Mouse (Mus musculus): Measurements from ENCODE around the gene Ltbr. TPM values are rescaled to one million over a fixed set of nuclear protein-coding genes. Genes with fewer than 3 reads are reported as not detected.

The Ltbr gene
- polyA plus RNA-seq, 1 experiment from 2014 or later: 13.5 TPM

Other genes with a start within 250 kb of the Ltbr start
- 0.55 and 0.65 TPM in 2 replicates for gene Lpar5, start 246.0 kb downstream of the Ltbr start, polyA plus RNA-seq (2015; fragmentation: Nextera tagmentation; extraction: Ambion mirVana)
- 123 and 126 TPM in 2 replicates for gene Chd4, start 217.9 kb downstream of the Ltbr start, polyA plus RNA-seq (2015; fragmentation: Nextera tagmentation; extraction: Ambion mirVana)
- 47.9 and 48.6 TPM in 2 replicates for gene Nop2, start 182.0 kb downstream of the Ltbr start, polyA plus RNA-seq (2015; fragmentation: Nextera tagmentation; extraction: Ambion mirVana)
- gene Iffo1, start 168.6 kb downstream of the Ltbr start, polyA plus RNA-seq (2015; fragmentation: Nextera tagmentation; extraction: Ambion mirVana): 17.2 and 19.7 TPM in 2 replicates
- 1,320 and 1,327 TPM in 2 replicates for gene Gapdh, start 147.4 kb downstream of the Ltbr start, polyA plus RNA-seq (2015; fragmentation: Nextera tagmentation; extraction: Ambion mirVana)
- 56.7 and 62.9 TPM in 2 replicates for gene Ncapd2, start 122.2 kb downstream of the Ltbr start, polyA plus RNA-seq (2015; fragmentation: Nextera tagmentation; extraction: Ambion mirVana)
- 158 and 164 TPM in 2 replicates for gene Mrpl51, start 122.1 kb downstream of the Ltbr start, polyA plus RNA-seq (2015; fragmentation: Nextera tagmentation; extraction: Ambion mirVana)
- 11.3 and 12.9 TPM in 2 replicates for gene Vamp1, start 98.3 kb downstream of the Ltbr start, polyA plus RNA-seq (2015; fragmentation: Nextera tagmentation; extraction: Ambion mirVana)
- gene Tapbpl, start 82.0 kb downstream of the Ltbr start, polyA plus RNA-seq (2015; fragmentation: Nextera tagmentation; extraction: Ambion mirVana): 4.3 and 5.0 TPM in 2 replicates
- 1.5 and 2.2 TPM in 2 replicates for gene Cd27, start 76.9 kb downstream of the Ltbr start, polyA plus RNA-seq (2015; fragmentation: Nextera tagmentation; extraction: Ambion mirVana)
- not detected in 2 replicates for gene Tuba3a, start 27.8 kb downstream of the Ltbr start, polyA plus RNA-seq (2015; fragmentation: Nextera tagmentation; extraction: Ambion mirVana)
- gene Scnn1a, start 6.8 kb upstream of the Ltbr start, polyA plus RNA-seq (2015; fragmentation: Nextera tagmentation; extraction: Ambion mirVana): 0.29 and 0.31 TPM in 2 replicates
- gene Tnfrsf1a, start 35.5 kb upstream of the Ltbr start, polyA plus RNA-seq (2015; fragmentation: Nextera tagmentation; extraction: Ambion mirVana): 15.1 and 15.7 TPM in 2 replicates
- 0.12 TPM in 2 replicates for gene Plekhg6, start 66.9 kb upstream of the Ltbr start, polyA plus RNA-seq (2015; fragmentation: Nextera tagmentation; extraction: Ambion mirVana)
- 57.8 and 63.4 TPM in 2 replicates for gene Cd9, start 180.9 kb upstream of the Ltbr start, polyA plus RNA-seq (2015; fragmentation: Nextera tagmentation; extraction: Ambion mirVana)
- 8.0 and 11.3 TPM in 2 replicates for gene Vwf, start 232.9 kb upstream of the Ltbr start, polyA plus RNA-seq (2015; fragmentation: Nextera tagmentation; extraction: Ambion mirVana)